19 mouse cellular contexts compared by ENCODE assay signal in the genomic region with DNA sequence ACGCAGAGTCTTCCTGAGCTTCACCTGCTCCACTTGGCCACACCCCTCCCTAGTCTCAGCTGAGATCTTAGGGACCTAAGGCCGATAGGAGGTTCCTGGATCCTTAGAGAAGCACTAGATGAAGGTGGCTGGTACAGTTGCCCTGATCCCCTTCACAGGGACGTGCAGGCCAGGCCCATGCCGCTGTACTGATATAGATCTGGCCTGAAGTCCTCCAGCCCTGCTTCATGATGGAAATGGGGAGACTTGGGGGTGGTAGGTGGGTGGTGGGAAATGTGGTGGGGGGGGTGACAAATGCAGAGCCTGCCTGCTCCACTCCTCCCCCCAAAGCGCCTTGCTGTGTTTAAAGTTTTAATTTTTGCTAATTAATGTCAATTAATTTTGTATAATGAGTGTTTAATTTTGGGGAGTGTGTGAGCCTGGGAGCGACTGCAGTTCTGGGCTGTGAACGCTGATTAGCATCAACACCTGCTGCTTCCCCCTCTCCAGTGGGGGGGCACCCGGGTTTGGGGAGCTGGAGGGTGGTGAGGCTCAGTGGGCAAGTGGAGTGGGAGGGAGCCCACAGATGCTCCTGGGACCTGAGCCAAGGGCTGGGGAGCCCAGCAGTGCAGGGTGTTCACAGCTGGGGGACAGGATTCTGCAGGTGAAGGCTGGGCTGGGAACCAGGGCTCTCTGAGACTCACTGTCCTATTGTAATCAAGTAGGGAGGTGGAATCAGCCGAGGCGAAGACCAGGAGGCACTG. TPM values are rescaled to one million over a fixed set of nuclear protein-coding genes. Genes with fewer than 3 reads are reported as not detected.
DNase-seq lines count a peak whose midpoint lies in the region; ATAC-seq lines count a peak whose summit lies in the region.
"Had no signal": no experiment of that assay in that cellular context is flagged by ENCODE, and none has a peak within 500 bp of the region (broad histone marks: within the 10 kb centered on the region; RNA-seq: fewer than 3 reads in every experiment).

No protein-coding gene starts in this region.

- no peak overlapping the region for H3K4me2 ChIP-seq in forebrain, embryonic 11.5 days (ENCODE audit: low read depth, low read length, severe bottlenecking)
- H3K4me2 ChIP-seq: embryonic facial prominence, embryonic 12.5 days; heart, embryonic 15.5 days; hindbrain, embryonic 14.5 days; lung, embryonic 15.5 days had no signal

- H3K27me3 ChIP-seq in forebrain, embryonic 11.5 days (ENCODE audit: control insufficient read depth, insufficient read depth, low read length), result no peaks in the 10 kb centered on the region
- H3K27me3 ChIP-seq: embryonic facial prominence, embryonic 12.5 days; heart, embryonic 15.5 days; lung, embryonic 15.5 days had no signal

- H3K9ac ChIP-seq in forebrain, embryonic 11.5 days (ENCODE audit: low read length), result no peak overlapping the region
- H3K9ac ChIP-seq: embryonic facial prominence, embryonic 12.5 days; heart, embryonic 15.5 days; hindbrain, embryonic 14.5 days; lung, embryonic 15.5 days had no signal

- no peaks in the 10 kb centered on the region for H3K9me3 ChIP-seq in forebrain, embryonic 11.5 days (ENCODE audit: control insufficient read depth, low read length)
- H3K9me3 ChIP-seq: embryonic facial prominence, embryonic 12.5 days; G1E; heart, embryonic 15.5 days; lung, embryonic 15.5 days had no signal

- H3K27ac ChIP-seq in forebrain, embryonic 11.5 days (ENCODE audit: low read depth, low read length), result no peak overlapping the region
- H3K27ac ChIP-seq: embryonic facial prominence, embryonic 12.5 days; heart, embryonic 15.5 days; hindbrain, embryonic 14.5 days; lung, embryonic 15.5 days had no signal

- peak; percentile 39 for ATAC-seq in forebrain, embryonic 11.5 days (replicated peaks; ENCODE audit: low FRiP score)

- DNase-seq in left cerebral cortex, postnatal 10 days (ENCODE audit: extremely low spot score in 1 of 2, low spot score in 2 of 2), result peak; percentile 29 to 67
- no peak for DNase-seq in left cerebral cortex, postnatal 4 days
- DNase-seq in forebrain, embryonic 11.5 days (ENCODE audit: low spot score), result no peak
- peak; percentile 63 for DNase-seq in layer of hippocampus, adult 9-11 months
- DNase-seq in right cerebral cortex, postnatal 4 days, result peak; percentile 56
- DNase-seq in heart, postnatal 10 days, result no peak
- no peak for DNase-seq in adrenal gland, adult 18-20 months (ENCODE audit: low spot score in 2 of 2)
- no peak for DNase-seq in frontal cortex, postnatal 10 days (ENCODE audit: low spot score in 2 of 2)

- H3K4me3 ChIP-seq in forebrain, embryonic 11.5 days (ENCODE audit: low read depth, low read length), result no peak overlapping the region
- H3K4me3 ChIP-seq: embryonic facial prominence, embryonic 12.5 days; heart, embryonic 15.5 days; lung, embryonic 15.5 days had no signal

- no peaks in the 10 kb centered on the region for H3K36me3 ChIP-seq in forebrain, embryonic 11.5 days (ENCODE audit: control insufficient read depth, insufficient read depth, low read length)
- H3K36me3 ChIP-seq: embryonic facial prominence, embryonic 12.5 days; G1E; heart, embryonic 15.5 days; lung, embryonic 15.5 days had no signal

- 47% methylated on average over 10 of the region's 10 CpGs for WGBS in forebrain, embryonic 11.5 days

- intact Hi-C loops in left cerebral cortex, postnatal 10 days (cut with DNase I), result loop anchor here (5.0 kb wide), 1 partner anchor 75 kb away; no protein-coding TSS in a partner anchor
- intact Hi-C loops in left cerebral cortex, postnatal 4 days (cut with DNase I), result no loop called here
- intact Hi-C loops in heart, postnatal 10 days (cut with DNase I), result no loop called here

- peaks cover 10% of the 10 kb centered on the region; the same call in 1 of the 2 replicates for H3K4me1 ChIP-seq in forebrain, embryonic 11.5 days (replicated peaks; ENCODE audit: control insufficient read depth, insufficient read depth, low read length)
- H3K4me1 ChIP-seq: heart, embryonic 15.5 days had no signal

RNA-seq across cellular contexts. Expression of a gene that starts 50.5 kb away (rescaled TPM):
- total RNA-seq in left cerebral cortex, postnatal 10 days (2021), result 10 to 100 TPM; 40.6 to 46.0 TPM
- total RNA-seq in left cerebral cortex, postnatal 4 days (2021), result 10 to 100 TPM; 41.1 to 50.2 TPM
- polyA plus RNA-seq in forebrain, embryonic 11.5 days (2014; fragmentation: Nextera tagmentation; extraction: Ambion mirVana), result 63.5 and 67.2 TPM in 2 replicates
- total RNA-seq in heart, postnatal 10 days (2021), result not detected
- not detected for total RNA-seq in adrenal gland, adult 18-20 months (2021)
- total RNA-seq: adrenal gland, postnatal 14 days; G1E; gastrocnemius, postnatal 4 days; megakaryocyte, adult 5-6 weeks; neutrophil, adult 5-6 weeks had no signal
- polyA plus RNA-seq: C2C12; G1E; heart, embryonic 15.5 days; hindbrain, embryonic 14.5 days; large intestine, adult 2 months; lung, embryonic 15.5 days had no signal

Comparison
In these comparisons a context has a peak if more than half of its experiments do, and no peak if none do; other contexts are left out.
1. DNase-seq: peak in left cerebral cortex, postnatal 10 days (2 of 2), layer of hippocampus, adult 9-11 months (single experiment) and right cerebral cortex, postnatal 4 days (single experiment); none in left cerebral cortex, postnatal 4 days (single experiment), forebrain, embryonic 11.5 days (single experiment), heart, postnatal 10 days (0 of 2), adrenal gland, adult 18-20 months (0 of 2) and frontal cortex, postnatal 10 days (0 of 2).
2. RNA of a gene that starts 50.5 kb away (total RNA-seq): 41.1 to 50.2 TPM in left cerebral cortex, postnatal 4 days and 40.6 to 46.0 TPM in left cerebral cortex, postnatal 10 days; not detected in heart, postnatal 10 days and not detected in adrenal gland, adult 18-20 months; every median in the first group is over 10 times any median in the second.